Mouse (Mus musculus): ENCODE results near the gene Rnf152.

- TF ChIP-seq CTCF (IDR thresholded peaks at IDR 0.05; ENCODE audit: control insufficient read depth, insufficient read depth, insufficient read length) (no peak), MAX (IDR thresholded peaks at IDR 0.05) (no peak), MYOG (IDR thresholded peaks at IDR 0.05; ENCODE audit: control insufficient read depth, extremely low read depth, insufficient read length) (no peak), MYOD1 (IDR thresholded peaks at IDR 0.05; ENCODE audit: control insufficient read depth, insufficient read length, low read depth) (no peak), FOSL1 (IDR thresholded peaks at IDR 0.05; ENCODE audit: insufficient read depth, low read length, poor library complexity, severe bottlenecking) (no peak)
Observed at GRCm38 (mm10) chr1:105402853-105403252, 46.3 kb upstream of the Rnf152 start.

Measured in C2C12 (cell line).